Mouse (Mus musculus) erythroblast, embryonic 14.5 days (primary cell): ENCODE results near the gene Ndel1.

ENCODE experiments used
- GATA1 ChIP-seq: IDR thresholded peaks from 2 replicates; pipeline ENCODE4 v1.6.1; 2012; ENCODE audit warnings: low read length, inconsistent platforms, mixed read lengths
- TAL1 ChIP-seq: IDR thresholded peaks from 3 replicates; pipeline ENCODE4 v1.6.1; 2012; ENCODE audit warnings: low read length, inconsistent platforms, mixed read lengths

- TF ChIP-seq TAL1 (no peak), GATA1 (no peak)
Observed at GRCm38 (mm10) chr11:68903775-68904174, 32.1 kb upstream of the Ndel1 start.
